Mouse (Mus musculus) heart, adult 2 months (tissue): ENCODE measurements around the gene Krtap4-9.
"Not testable (repeated sequence)": the region's sequence is repeated elsewhere in the genome, so short reads cannot be mapped to it uniquely, and the experiment has no call there.

Experiments used
- CTCF ChIP-seq: fragments of 200-600 bp; IDR thresholded peaks from 2 replicates; pipeline ENCODE4 v1.8.1; 2022; ENCODE audit warnings: antibody characterized with exemption, mild to moderate bottlenecking, moderate library complexity
- POLR2A ChIP-seq: fragments of 200-500 bp; IDR thresholded peaks from 2 replicates; pipeline ENCODE4 v1.6.1; 2011; ENCODE audit warnings: mild to moderate bottlenecking, low read depth, low read length, control low read depth; ENCODE audit not compliant: insufficient read depth

- not testable (repeated sequence) for TF ChIP-seq POLR2A, CTCF
Observed at GRCm38 (mm10) chr11:99815566-99815965, 30.6 kb downstream of the Krtap4-9 start, which contains the start of gene Gm11564.
